Mouse (Mus musculus) stomach, postnatal 0 days (tissue): ENCODE measurements around the gene Olfr149. TPM values are rescaled to one million over a fixed set of nuclear protein-coding genes. Genes with fewer than 3 reads are reported as not detected.
"Not testable (repeated sequence)": the region's sequence is repeated elsewhere in the genome, so short reads cannot be mapped to it uniquely, and the experiment has no call there.

Experiments
- ATAC-seq: fragments of 200-750 bp; cut with Nextera tagmentation; 2 replicates; pipeline ENCODE4 v1.8.0; 2017; ENCODE audit not compliant: low FRiP score, low TSS enrichment
- DNase-seq: peaks from one replicate; pipeline ENCODE4 v3.0.0-alpha.2; 2016; ENCODE audit warnings: low spot score
- H3K27ac ChIP-seq: fragments of 300-500 bp; sonication (generic); replicated peaks from 2 replicates; pipeline ENCODE4 v1.5.1; 2014; ENCODE audit warnings: mild to moderate bottlenecking, control low read depth
- H3K27me3 ChIP-seq: fragments of 300-500 bp; sonication (generic); 2 replicates; pipeline ENCODE4 v1.6.1; 2014; ENCODE audit warnings: low read length; ENCODE audit not compliant: control insufficient read depth, insufficient read depth
- H3K36me3 ChIP-seq: fragments of 300-500 bp; sonication (generic); 2 replicates; pipeline ENCODE4 v1.6.1; 2014; ENCODE audit warnings: low read length, mixed read lengths; ENCODE audit not compliant: control insufficient read depth, insufficient read depth
- H3K4me1 ChIP-seq: fragments of 300-500 bp; sonication (generic); replicated peaks from 2 replicates; pipeline ENCODE4 v1.6.1; 2014; ENCODE audit warnings: antibody characterized with exemption; ENCODE audit not compliant: control insufficient read depth, insufficient read depth
- H3K4me2 ChIP-seq: fragments of 300-500 bp; sonication (generic); replicated peaks from 2 replicates; pipeline ENCODE4 v1.6.1; 2014; ENCODE audit warnings: low read depth, mild to moderate bottlenecking, control low read depth, moderate library complexity
- H3K4me3 ChIP-seq: fragments of 300-500 bp; sonication (generic); 2 replicates; pipeline ENCODE4 v1.5.1; 2014; ENCODE audit warnings: low read depth, low read length, control low read depth
- H3K9ac ChIP-seq: fragments of 300-500 bp; sonication (generic); 2 replicates; pipeline ENCODE4 v1.6.1; 2014; ENCODE audit warnings: mild to moderate bottlenecking, low read length, control low read depth, mixed read lengths
- H3K9me3 ChIP-seq: fragments of 300-500 bp; sonication (generic); 2 replicates; pipeline ENCODE4 v1.6.1; 2016; ENCODE audit warnings: low read length; ENCODE audit not compliant: control insufficient read depth
- CTCF ChIP-seq: IDR thresholded peaks from 2 replicates; pipeline ENCODE4 v1.5.1; 2016; ENCODE audit warnings: antibody characterized with exemption, low read depth, mild to moderate bottlenecking, moderate library complexity
- EP300 ChIP-seq: optimal IDR thresholded peaks from 2 replicates; pipeline ENCODE3; 2016; ENCODE audit warnings: antibody characterized with exemption
- whole genome bisulfite sequencing: fragments of 180-500 bp; shearing (Covaris S2); extraction: QIAGEN DNeasy Blood & Tissue Kit; methylation state at CpG from one replicate; pipeline ENCODE4 v1.1.7; 2014; 5-methylcytosine and 5-hydroxymethylcytosine counted together
- polyA plus RNA-seq: library from polyadenylated mRNA; unstranded; fragments of >200 nt; fragmentation: Nextera tagmentation; extraction: Ambion mirVana; gene quantifications from 2 replicates; pipeline ENCODE4 v1.2.1, GENCODE M21; 2015

The Olfr149 gene
- polyA plus RNA-seq, 1 experiment from 2014 or later, result not detected

GRCm38 (mm10) chr9:39708958-39709357, 2.0 kb upstream of the Olfr149 start:
- Histone ChIP-seq H3K4me3 (no peak overlapping the region), H3K4me1 (no peaks in the 10 kb centered on the region), H3K27me3 (no peaks in the 10 kb centered on the region), H3K27ac (no peak overlapping the region), H3K36me3 (no peaks in the 10 kb centered on the region), H3K9ac (no peak overlapping the region), H3K4me2 (no peak overlapping the region), H3K9me3 (no peaks in the 10 kb centered on the region)
- ATAC-seq, result no peak
- no peak for TF ChIP-seq CTCF
- TF ChIP-seq EP300, result no peak
- no peak for DNase-seq
- 48% methylated on average over 3 of the region's 3 CpGs for WGBS

- H3K36me3 ChIP-seq, H3K9ac ChIP-seq, H3K27ac ChIP-seq, H3K27me3 ChIP-seq, H3K4me2 ChIP-seq, H3K4me1 ChIP-seq, ATAC-seq, H3K9me3 ChIP-seq, H3K4me3 ChIP-seq, DNase-seq: not testable (repeated sequence)
- 84% methylated on average over 6 of the region's 8 CpGs for WGBS
These were observed 5.8 kb downstream of the Olfr149 start for GRCm38 (mm10) chr9:39701123-39701522.

- Histone ChIP-seq H3K4me3 (no peak overlapping the region), H3K36me3 (no peaks in the 10 kb centered on the region), H3K27me3 (no peaks in the 10 kb centered on the region), H3K27ac (no peak overlapping the region), H3K4me2 (no peak overlapping the region), H3K4me1 (no peaks in the 10 kb centered on the region), H3K9ac (no peak overlapping the region), H3K9me3 (no peaks in the 10 kb centered on the region)
- WGBS, result 66% methylated on average over 2 of the region's 2 CpGs
- ATAC-seq, result no peak
- TF ChIP-seq EP300 (no peak), CTCF (no peak)
- no peak for DNase-seq
These were observed 27.6 kb downstream of the Olfr149 start for GRCm38 (mm10) chr9:39679280-39679679.

- H3K4me1 ChIP-seq, result no peaks in the 10 kb centered on the region
- H3K9ac ChIP-seq, result no peak overlapping the region
- H3K9me3 ChIP-seq, result no peaks in the 10 kb centered on the region
- no peak overlapping the region for H3K27ac ChIP-seq
- TF ChIP-seq CTCF (no peak), EP300 (no peak)
- H3K4me3 ChIP-seq, result no peak overlapping the region
- no peaks in the 10 kb centered on the region for H3K36me3 ChIP-seq
- no peak for ATAC-seq
- no peak for DNase-seq
- no peaks in the 10 kb centered on the region for H3K27me3 ChIP-seq
- no peak overlapping the region for H3K4me2 ChIP-seq
- 89% methylated on average over 2 of the region's 2 CpGs for WGBS
These were observed 28.4 kb downstream of the Olfr149 start for GRCm38 (mm10) chr9:39678557-39678956.

GRCm38 (mm10) chr9:39674820-39675219, 32.1 kb downstream of the Olfr149 start:
- no peak overlapping the region for H3K9ac ChIP-seq
- no peak for TF ChIP-seq EP300
- no peak for TF ChIP-seq CTCF
- no peaks in the 10 kb centered on the region for H3K36me3 ChIP-seq
- WGBS, result 72% methylated on average over 2 of the region's 2 CpGs
- H3K4me2 ChIP-seq, result no peak overlapping the region
- ATAC-seq (no peak), DNase-seq (no peak)
- no peak overlapping the region for H3K4me3 ChIP-seq
- H3K27ac ChIP-seq, result no peak overlapping the region
- no peaks in the 10 kb centered on the region for H3K4me1 ChIP-seq
- H3K9me3 ChIP-seq, result no peaks in the 10 kb centered on the region
- H3K27me3 ChIP-seq, result no peaks in the 10 kb centered on the region

- WGBS, result 71% methylated on average over 2 of the region's 2 CpGs
- H3K9ac ChIP-seq, result no peak overlapping the region
- ATAC-seq, result no peak
These were observed 37.2 kb downstream of the Olfr149 start for GRCm38 (mm10) chr9:39669723-39670122.

More at GRCm38 (mm10) chr9:39669723-39670122, 37.2 kb downstream of the Olfr149 start:
- no peak for TF ChIP-seq CTCF
- TF ChIP-seq EP300, result no peak
- Histone ChIP-seq H3K4me2 (no peak overlapping the region), H3K9me3 (no peaks in the 10 kb centered on the region), H3K27ac (no peak overlapping the region), H3K4me3 (no peak overlapping the region), H3K27me3 (no peaks in the 10 kb centered on the region), H3K4me1 (no peaks in the 10 kb centered on the region), H3K36me3 (no peaks in the 10 kb centered on the region)
- no peak for DNase-seq
